Mouse (Mus musculus) ES-E14 (cell line): Measurements from ENCODE around the gene Crocc.

ENCODE experiments used
- MAFK ChIP-seq: IDR thresholded peaks from 2 replicates; pipeline ENCODE4 v1.6.1; 2014; ENCODE audit warnings: mild to moderate bottlenecking, low read depth, low read length, inconsistent platforms; ENCODE audit not compliant: insufficient read depth
- ZNF384 ChIP-seq: IDR thresholded peaks from 2 replicates; pipeline ENCODE4 v1.6.1; 2012; ENCODE audit warnings: low read depth, low read length, inconsistent platforms

DNA sequence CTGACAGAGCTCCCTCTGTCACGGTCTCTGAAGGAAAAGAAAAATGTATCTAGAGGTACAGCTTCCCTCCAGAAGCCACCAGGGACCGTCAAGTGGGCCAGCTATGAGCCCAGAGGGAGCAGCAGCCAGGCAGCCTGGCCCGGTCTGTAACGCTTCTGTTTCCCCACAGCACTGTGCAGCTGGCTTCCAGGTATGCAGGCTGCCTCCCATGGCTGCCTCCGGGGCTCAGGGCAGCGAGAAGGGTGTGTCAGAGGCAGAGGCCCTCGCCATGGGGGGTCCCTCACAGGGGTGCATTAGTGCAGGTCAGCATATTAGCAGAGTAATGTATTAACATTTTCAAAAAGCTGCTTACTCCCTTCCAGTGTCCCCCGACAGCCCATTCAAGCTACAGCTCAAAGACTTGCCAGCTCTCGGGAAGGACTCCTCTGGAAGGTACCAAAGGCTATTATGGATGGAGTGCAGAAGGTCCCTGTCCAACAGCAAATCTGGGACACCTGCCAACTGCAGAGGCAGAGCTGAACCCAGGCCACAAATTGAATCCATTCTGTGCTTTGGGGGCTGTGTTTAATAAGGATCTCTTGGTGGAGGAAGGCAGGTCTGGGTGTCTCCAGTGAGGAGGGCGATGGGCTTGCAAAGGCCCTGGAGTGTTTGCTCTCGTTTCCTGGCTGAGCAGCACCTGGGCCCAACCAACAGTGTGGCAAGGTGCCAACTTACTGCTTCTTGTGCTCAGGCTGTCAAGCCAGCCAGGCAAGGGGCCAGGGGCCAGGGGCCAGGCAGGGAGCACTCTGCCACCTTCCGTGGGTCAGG, 6.6 kb upstream of the Crocc start:
- TF ChIP-seq ZNF384 (no peak), MAFK (no peak)
